Mouse (Mus musculus): ENCODE data around the gene Heca. TPM values are rescaled to one million over a fixed set of nuclear protein-coding genes. Genes with fewer than 3 reads are reported as not detected.
"Not testable (repeated sequence)": the region's sequence is repeated elsewhere in the genome, so short reads cannot be mapped to it uniquely, and the experiment has no call there.

Heca gene
- polyA plus RNA-seq (2015; fragmentation: Nextera tagmentation; extraction: Ambion mirVana): 2.9 and 5.2 TPM in 2 replicates

DNA sequence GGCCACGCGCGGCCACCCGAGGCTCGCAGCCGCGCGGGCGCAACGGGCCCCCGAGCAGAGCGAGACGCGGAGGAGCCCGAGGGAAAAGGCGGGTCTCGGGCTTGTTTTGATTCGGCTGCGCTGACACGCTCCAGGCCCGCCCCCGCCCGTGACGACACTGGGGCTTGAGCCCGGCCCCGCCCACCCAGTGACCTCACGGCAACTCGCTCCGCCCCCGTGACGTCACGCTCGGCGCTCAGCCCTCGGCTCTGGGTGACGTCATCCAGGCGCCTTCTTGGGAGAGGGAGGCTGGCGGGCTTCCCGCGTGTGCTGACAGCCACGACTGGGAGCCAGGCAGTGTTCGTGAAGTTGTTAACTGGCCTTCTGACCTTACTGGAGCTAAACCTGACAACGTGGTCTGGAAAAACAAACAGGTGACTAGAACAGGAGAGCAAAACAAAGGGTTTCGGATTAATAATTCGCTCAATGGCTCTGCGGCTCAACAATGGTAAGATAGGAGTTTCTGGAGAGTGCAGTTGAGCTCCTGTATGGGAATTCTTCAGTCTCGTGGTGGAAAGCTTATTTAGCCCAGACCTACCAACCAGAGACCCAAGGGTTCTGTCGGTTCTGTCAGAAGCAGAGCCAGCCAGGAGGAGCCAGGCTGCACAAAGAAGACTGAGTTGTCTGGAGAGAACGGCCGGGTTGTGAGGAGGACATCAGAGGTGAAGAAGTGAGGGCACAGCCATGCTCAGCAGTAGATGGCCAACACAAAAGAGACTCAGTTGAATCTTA lies at the start of gene Heca:
Gene Heca, minus strand, starts transcription at position 108 of the 771 bp plus-strand sequence.
- peak within 1 kb of the TSS; percentile 52 for H3K4me2 ChIP-seq (replicated peaks; ENCODE audit: low read depth, low read length)
- H3K4me3 ChIP-seq (ENCODE audit: low read length): peak within 1 kb of the TSS; percentile 87
- peak within 1 kb of the TSS; percentile 90 for H3K27ac ChIP-seq (ENCODE audit: low read length)
- H3K36me3 ChIP-seq (ENCODE audit: insufficient read depth, low read length): no peaks in the 10 kb centered on the region
- peak; percentile 97 for ATAC-seq (ENCODE audit: low FRiP score, low TSS enrichment)
- WGBS: 7% methylated on average over 46 of the region's 50 CpGs
- peak within 1 kb of the TSS; percentile 90 for H3K9ac ChIP-seq (replicated peaks; ENCODE audit: low read length)
- peaks cover 8% of the 10 kb centered on the region for H3K4me1 ChIP-seq (ENCODE audit: insufficient read depth, low read length)
- no peaks in the 10 kb centered on the region for H3K27me3 ChIP-seq (ENCODE audit: insufficient read depth, low read length)
- no peaks in the 10 kb centered on the region for H3K9me3 ChIP-seq (ENCODE audit: low read length)

- Histone ChIP-seq H3K9me3 (ENCODE audit: low read length) (no peaks in the 10 kb centered on the region), H3K27ac (ENCODE audit: low read length) (no peak overlapping the region), H3K4me2 (replicated peaks; ENCODE audit: low read depth, low read length) (no peak overlapping the region), H3K27me3 (ENCODE audit: insufficient read depth, low read length) (no peaks in the 10 kb centered on the region), H3K4me3 (ENCODE audit: low read length) (no peak overlapping the region), H3K36me3 (ENCODE audit: insufficient read depth, low read length) (no peaks in the 10 kb centered on the region), H3K4me1 (ENCODE audit: insufficient read depth, low read length) (no peaks in the 10 kb centered on the region), H3K9ac (replicated peaks; ENCODE audit: low read length) (no peak overlapping the region)
- WGBS: 83% methylated on average over 4 of the region's 4 CpGs
- ATAC-seq (ENCODE audit: low FRiP score, low TSS enrichment): no peak
Measured at GRCm38 (mm10) chr10:17990576-17990975, 42.7 kb upstream of the Heca start.

- no peak overlapping the region for H3K9ac ChIP-seq (replicated peaks; ENCODE audit: low read length)
- H3K9me3 ChIP-seq (ENCODE audit: low read length): no peaks in the 10 kb centered on the region
- no peaks in the 10 kb centered on the region for H3K27me3 ChIP-seq (ENCODE audit: insufficient read depth, low read length)
- H3K4me2 ChIP-seq (replicated peaks; ENCODE audit: low read depth, low read length): no peak overlapping the region
- ATAC-seq (ENCODE audit: low FRiP score, low TSS enrichment): no peak
- H3K4me1 ChIP-seq (ENCODE audit: insufficient read depth, low read length): no peaks in the 10 kb centered on the region
- H3K36me3 ChIP-seq (ENCODE audit: insufficient read depth, low read length): no peaks in the 10 kb centered on the region
- H3K4me3 ChIP-seq (ENCODE audit: low read length): no peak overlapping the region
- WGBS: 82% methylated on average over 6 of the region's 6 CpGs
- H3K27ac ChIP-seq (ENCODE audit: low read length): no peak overlapping the region
Measured at GRCm38 (mm10) chr10:17989136-17989535, 41.3 kb upstream of the Heca start.

GRCm38 (mm10) chr10:17987823-17988423 lies 40.1 kb upstream of the Heca start:
- no peak overlapping the region for H3K4me3 ChIP-seq (ENCODE audit: low read length)
- no peaks in the 10 kb centered on the region for H3K27me3 ChIP-seq (ENCODE audit: insufficient read depth, low read length)
- no peaks in the 10 kb centered on the region for H3K36me3 ChIP-seq (ENCODE audit: insufficient read depth, low read length)
- H3K4me2 ChIP-seq (replicated peaks; ENCODE audit: low read depth, low read length): no peak overlapping the region
- H3K4me1 ChIP-seq (ENCODE audit: insufficient read depth, low read length): no peaks in the 10 kb centered on the region
- H3K9ac ChIP-seq (replicated peaks; ENCODE audit: low read length): no peak overlapping the region
- no peak for ATAC-seq (ENCODE audit: low FRiP score, low TSS enrichment)
- H3K27ac ChIP-seq (ENCODE audit: low read length): no peak overlapping the region
- no peaks in the 10 kb centered on the region for H3K9me3 ChIP-seq (ENCODE audit: low read length)
- WGBS: 85% methylated on average over 8 of the region's 8 CpGs

GRCm38 (mm10) chr10:17983313-17983712 lies 35.4 kb upstream of the Heca start:
- H3K27ac ChIP-seq (ENCODE audit: low read length): no peak overlapping the region
- H3K9me3 ChIP-seq (ENCODE audit: low read length): no peaks in the 10 kb centered on the region
- no peak overlapping the region for H3K4me3 ChIP-seq (ENCODE audit: low read length)
- no peak overlapping the region for H3K4me2 ChIP-seq (replicated peaks; ENCODE audit: low read depth, low read length)
- no peaks in the 10 kb centered on the region for H3K27me3 ChIP-seq (ENCODE audit: insufficient read depth, low read length)
- H3K36me3 ChIP-seq (ENCODE audit: insufficient read depth, low read length): no peaks in the 10 kb centered on the region
- no peaks in the 10 kb centered on the region for H3K4me1 ChIP-seq (ENCODE audit: insufficient read depth, low read length)
- no peak for ATAC-seq (ENCODE audit: low FRiP score, low TSS enrichment)
- 89% methylated on average over 2 of the region's 2 CpGs for WGBS
- H3K9ac ChIP-seq (replicated peaks; ENCODE audit: low read length): no peak overlapping the region

DNA sequence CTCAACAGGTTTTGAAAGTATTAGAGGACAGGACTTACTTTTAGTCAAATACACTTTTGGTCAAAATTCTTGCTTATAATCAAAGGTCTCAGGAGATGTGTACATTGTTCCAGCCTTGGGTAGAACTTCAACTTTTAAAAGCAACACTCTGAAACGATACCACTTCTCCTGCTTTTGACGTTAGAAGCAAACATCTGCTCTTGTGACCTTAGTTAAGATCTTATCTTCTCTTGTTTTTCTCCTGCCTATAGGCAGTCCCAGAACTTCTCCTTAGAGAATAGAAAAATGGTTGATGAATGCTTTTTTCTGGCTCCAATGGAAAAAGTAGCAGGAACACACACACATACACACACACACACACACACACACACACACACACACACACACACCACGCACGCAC lies 18.2 kb upstream of the Heca start:
- Histone ChIP-seq H3K4me2 (replicated peaks; ENCODE audit: low read depth, low read length) (no peak overlapping the region), H3K4me3 (ENCODE audit: low read length) (no peak overlapping the region), H3K27me3 (ENCODE audit: insufficient read depth, low read length) (no peaks in the 10 kb centered on the region), H3K9ac (replicated peaks; ENCODE audit: low read length) (no peak overlapping the region), H3K4me1 (ENCODE audit: insufficient read depth, low read length) (no peaks in the 10 kb centered on the region), H3K36me3 (ENCODE audit: insufficient read depth, low read length) (no peaks in the 10 kb centered on the region), H3K27ac (ENCODE audit: low read length) (no peak overlapping the region), H3K9me3 (ENCODE audit: low read length) (no peaks in the 10 kb centered on the region)
- WGBS: 62% methylated on average over 4 of the region's 4 CpGs
- ATAC-seq (ENCODE audit: low FRiP score, low TSS enrichment): no peak

DNA sequence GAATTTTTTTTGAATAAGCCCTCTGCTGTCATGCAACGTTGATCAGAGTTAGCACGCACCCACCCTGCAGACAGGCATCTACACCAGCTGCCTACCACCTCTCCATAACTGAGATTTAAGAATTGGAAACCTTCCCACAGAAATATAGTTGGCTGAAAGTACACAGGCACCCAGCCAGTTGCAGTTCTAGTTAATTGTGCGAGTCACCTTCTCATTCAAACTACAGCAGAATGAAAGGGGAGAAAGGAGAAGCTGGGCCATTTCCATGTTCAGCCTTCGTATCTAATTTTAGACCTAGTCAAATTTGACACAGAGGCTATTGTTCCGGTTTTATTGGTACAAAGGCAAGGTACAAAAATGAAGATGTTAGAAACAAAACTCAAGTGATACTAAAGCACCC lies 2.9 kb upstream of the Heca start:
- 87% methylated on average over 5 of the region's 5 CpGs for WGBS
- Histone ChIP-seq H3K9ac (replicated peaks; ENCODE audit: low read length) (no peak overlapping the region), H3K27me3 (ENCODE audit: insufficient read depth, low read length) (no peaks in the 10 kb centered on the region), H3K27ac (ENCODE audit: low read length) (no peak overlapping the region), H3K4me1 (ENCODE audit: insufficient read depth, low read length) (peaks cover 7% of the 10 kb centered on the region), H3K4me3 (ENCODE audit: low read length) (no peak overlapping the region), H3K9me3 (ENCODE audit: low read length) (0 out of 2 replicates have a peak, but pooled peaks cover 2% of the 10 kb centered on the region), H3K36me3 (ENCODE audit: insufficient read depth, low read length) (no peaks in the 10 kb centered on the region), H3K4me2 (replicated peaks; ENCODE audit: low read depth, low read length) (no peak overlapping the region)
- no peak for ATAC-seq (ENCODE audit: low FRiP score, low TSS enrichment)

- Histone ChIP-seq H3K4me1 (ENCODE audit: insufficient read depth, low read length) (peaks cover 8% of the 10 kb centered on the region), H3K36me3 (ENCODE audit: insufficient read depth, low read length) (no peaks in the 10 kb centered on the region), H3K9ac (replicated peaks; ENCODE audit: low read length) (peak overlapping the region; percentile 90), H3K4me3 (ENCODE audit: low read length) (peak overlapping the region; percentile 87), H3K27ac (ENCODE audit: low read length) (peak overlapping the region; percentile 90), H3K9me3 (ENCODE audit: low read length) (no peaks in the 10 kb centered on the region), H3K27me3 (ENCODE audit: insufficient read depth, low read length) (no peaks in the 10 kb centered on the region), H3K4me2 (replicated peaks; ENCODE audit: low read depth, low read length) (peak overlapping the region; percentile 52)
- WGBS: 0% methylated on average over 64 of the region's 110 CpGs
- ATAC-seq (ENCODE audit: low FRiP score, low TSS enrichment): peak; percentile 68
Measured at GRCm38 (mm10) chr10:17947175-17947906, 526 bp downstream of the Heca start.

DNA sequence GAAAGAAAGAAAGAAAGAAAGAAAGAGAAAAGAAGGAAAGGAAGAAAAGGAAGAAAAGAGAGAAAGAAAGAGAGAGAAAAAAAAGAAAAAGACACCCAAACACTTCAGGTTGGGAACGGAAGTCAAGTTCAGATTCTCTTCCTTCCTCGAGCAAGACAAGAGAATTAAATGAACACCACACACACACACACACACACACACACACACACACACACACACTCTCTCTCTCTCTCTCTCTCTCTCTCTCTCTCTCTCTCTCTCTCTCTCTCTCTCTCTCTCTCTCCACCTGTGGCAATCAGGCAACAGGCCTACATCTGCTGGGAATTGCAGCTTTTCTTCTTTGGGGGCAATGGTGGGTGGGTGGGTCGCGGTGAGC lies 1.1 kb downstream of the Heca start:
- peak overlapping the region; percentile 90 for H3K9ac ChIP-seq (replicated peaks; ENCODE audit: low read length)
- H3K27ac ChIP-seq (ENCODE audit: low read length); H3K27me3 ChIP-seq (ENCODE audit: insufficient read depth, low read length); H3K4me1 ChIP-seq (ENCODE audit: insufficient read depth, low read length); H3K9me3 ChIP-seq (ENCODE audit: low read length); H3K36me3 ChIP-seq (ENCODE audit: insufficient read depth, low read length); ATAC-seq (ENCODE audit: low FRiP score, low TSS enrichment): not testable (repeated sequence)
- H3K4me3 ChIP-seq (ENCODE audit: low read length): peak overlapping the region; percentile 87
- H3K4me2 ChIP-seq (replicated peaks; ENCODE audit: low read depth, low read length): peak overlapping the region; percentile 52
- WGBS: 0% methylated on average over 4 of the region's 4 CpGs
